Mouse (Mus musculus): Measurements from ENCODE around the gene Cfap221. TPM values are rescaled to one million over a fixed set of nuclear protein-coding genes. Genes with fewer than 3 reads are reported as not detected.

The Cfap221 gene
- total and polyA plus RNA-seq, 2 experiments: not detected

GRCm38 (mm10) chr1:119884272-119884671, 112.8 kb downstream of the Cfap221 start:
- H3K27ac ChIP-seq (replicated peaks; ENCODE audit: insufficient read depth, low read depth, low read length): no peak overlapping the region
- H3K36me3 ChIP-seq (ENCODE audit: control insufficient read depth, insufficient read depth, low read length): no peaks in the 10 kb centered on the region
- H3K4me1 ChIP-seq (ENCODE audit: control insufficient read depth, insufficient read depth, low read length): no peaks in the 10 kb centered on the region
- no peaks in the 10 kb centered on the region for H3K27me3 ChIP-seq (ENCODE audit: control insufficient read depth, insufficient read depth, low read length)
- H3K4me3 ChIP-seq (ENCODE audit: insufficient read depth, low read depth, low read length): no peak overlapping the region
- TF ChIP-seq CTCF (IDR thresholded peaks at IDR 0.05; ENCODE audit: low read depth, low read length): no peak
- no peak for TF ChIP-seq POLR2A (IDR thresholded peaks at IDR 0.05; ENCODE audit: extremely low read depth, insufficient read depth, low read length)
- 92% methylated on average over 3 of the region's 3 CpGs for WGBS
- H3K9ac ChIP-seq (ENCODE audit: low read depth, low read length): no peak overlapping the region
- no peaks in the 10 kb centered on the region for H3K79me2 ChIP-seq (ENCODE audit: control insufficient read depth, insufficient read depth, low read length)
- DNase-seq (ENCODE audit: extremely low read depth, low read depth, low spot score): no peak

GRCm38 (mm10) chr1:119878909-119879308, 118.1 kb downstream of the Cfap221 start:
- 63% methylated on average over 7 of the region's 7 CpGs for WGBS

GRCm38 (mm10) chr1:119877469-119877868, 119.6 kb downstream of the Cfap221 start:
- no peaks in the 10 kb centered on the region for H3K4me1 ChIP-seq (ENCODE audit: control insufficient read depth, insufficient read depth, low read length)
- DNase-seq (ENCODE audit: extremely low read depth, low read depth, low spot score): no peak
- no peaks in the 10 kb centered on the region for H3K36me3 ChIP-seq (ENCODE audit: control insufficient read depth, insufficient read depth, low read length)
- no peaks in the 10 kb centered on the region for H3K27me3 ChIP-seq (ENCODE audit: control insufficient read depth, insufficient read depth, low read length)
- no peak overlapping the region for H3K9ac ChIP-seq (ENCODE audit: low read depth, low read length)
- WGBS: 31% methylated on average over 4 of the region's 4 CpGs
- H3K79me2 ChIP-seq (ENCODE audit: control insufficient read depth, insufficient read depth, low read length): no peaks in the 10 kb centered on the region
- no peak overlapping the region for H3K4me3 ChIP-seq (ENCODE audit: insufficient read depth, low read depth, low read length)
- TF ChIP-seq POLR2A (IDR thresholded peaks at IDR 0.05; ENCODE audit: extremely low read depth, insufficient read depth, low read length): no peak
- TF ChIP-seq CTCF (IDR thresholded peaks at IDR 0.05; ENCODE audit: low read depth, low read length): no peak
- no peak overlapping the region for H3K27ac ChIP-seq (replicated peaks; ENCODE audit: insufficient read depth, low read depth, low read length)

More at GRCm38 (mm10) chr1:119878909-119879308, 118.1 kb downstream of the Cfap221 start:
- Histone ChIP-seq H3K9ac (ENCODE audit: low read depth, low read length) (no peak overlapping the region), H3K79me2 (ENCODE audit: control insufficient read depth, insufficient read depth, low read length) (no peaks in the 10 kb centered on the region), H3K4me3 (ENCODE audit: insufficient read depth, low read depth, low read length) (no peak overlapping the region), H3K4me1 (ENCODE audit: control insufficient read depth, insufficient read depth, low read length) (no peaks in the 10 kb centered on the region), H3K36me3 (ENCODE audit: control insufficient read depth, insufficient read depth, low read length) (no peaks in the 10 kb centered on the region), H3K27ac (replicated peaks; ENCODE audit: insufficient read depth, low read depth, low read length) (no peak overlapping the region), H3K27me3 (ENCODE audit: control insufficient read depth, insufficient read depth, low read length) (no peaks in the 10 kb centered on the region)
- no peak for DNase-seq (ENCODE audit: extremely low read depth, low read depth, low spot score)
- no peak for TF ChIP-seq CTCF (IDR thresholded peaks at IDR 0.05; ENCODE audit: low read depth, low read length)
- TF ChIP-seq POLR2A (IDR thresholded peaks at IDR 0.05; ENCODE audit: extremely low read depth, insufficient read depth, low read length): no peak

Other genes with a start within 250 kb of the Cfap221 start
- 6.1 and 6.6 TPM in 2 replicates for gene Ptpn4, start 159.6 kb downstream of the Cfap221 start, total RNA-seq (2014; rRNA removed)
- gene Ptpn4, start 159.6 kb downstream of the Cfap221 start, polyA plus RNA-seq (2012; rRNA removed): 1.2 and 1.6 TPM in 2 replicates
- 4.0 and 4.4 TPM in 2 replicates for gene Tmem177, start 84.0 kb downstream of the Cfap221 start, total RNA-seq (2014; rRNA removed)
- gene Tmem177, start 84.0 kb downstream of the Cfap221 start, polyA plus RNA-seq (2012; rRNA removed): 4.1 and 4.9 TPM in 2 replicates
- gene Sctr, start 9.7 kb upstream of the Cfap221 start, total RNA-seq (2014; rRNA removed): not detected in 2 replicates
- 0.04 TPM in 1 of 2 replicates, not detected in the other for gene Sctr, start 9.7 kb upstream of the Cfap221 start, polyA plus RNA-seq (2012; rRNA removed)
- 64.9 and 96.5 TPM in 2 replicates for gene Tmem37, start 76.8 kb upstream of the Cfap221 start, total RNA-seq (2014; rRNA removed)
- 172 and 299 TPM in 2 replicates for gene Tmem37, start 76.8 kb upstream of the Cfap221 start, polyA plus RNA-seq (2012; rRNA removed)
- 1,543 and 1,850 TPM in 2 replicates for gene Dbi, start 123.8 kb upstream of the Cfap221 start, total RNA-seq (2014; rRNA removed)
- 1,631 and 1,632 TPM in 2 replicates for gene Dbi, start 123.8 kb upstream of the Cfap221 start, polyA plus RNA-seq (2012; rRNA removed)
- gene 3110009E18Rik, start 124.0 kb upstream of the Cfap221 start, total RNA-seq (2014; rRNA removed): 1.3 and 1.4 TPM in 2 replicates
- 0.61 and 0.65 TPM in 2 replicates for gene 3110009E18Rik, start 124.0 kb upstream of the Cfap221 start, polyA plus RNA-seq (2012; rRNA removed)